Mouse (Mus musculus): ENCODE results near the gene Src. TPM values are rescaled to one million over a fixed set of nuclear protein-coding genes. Genes with fewer than 3 reads are reported as not detected.

The Src gene
- polyA plus RNA-seq, 1 experiment, result 69.8 TPM

DNA sequence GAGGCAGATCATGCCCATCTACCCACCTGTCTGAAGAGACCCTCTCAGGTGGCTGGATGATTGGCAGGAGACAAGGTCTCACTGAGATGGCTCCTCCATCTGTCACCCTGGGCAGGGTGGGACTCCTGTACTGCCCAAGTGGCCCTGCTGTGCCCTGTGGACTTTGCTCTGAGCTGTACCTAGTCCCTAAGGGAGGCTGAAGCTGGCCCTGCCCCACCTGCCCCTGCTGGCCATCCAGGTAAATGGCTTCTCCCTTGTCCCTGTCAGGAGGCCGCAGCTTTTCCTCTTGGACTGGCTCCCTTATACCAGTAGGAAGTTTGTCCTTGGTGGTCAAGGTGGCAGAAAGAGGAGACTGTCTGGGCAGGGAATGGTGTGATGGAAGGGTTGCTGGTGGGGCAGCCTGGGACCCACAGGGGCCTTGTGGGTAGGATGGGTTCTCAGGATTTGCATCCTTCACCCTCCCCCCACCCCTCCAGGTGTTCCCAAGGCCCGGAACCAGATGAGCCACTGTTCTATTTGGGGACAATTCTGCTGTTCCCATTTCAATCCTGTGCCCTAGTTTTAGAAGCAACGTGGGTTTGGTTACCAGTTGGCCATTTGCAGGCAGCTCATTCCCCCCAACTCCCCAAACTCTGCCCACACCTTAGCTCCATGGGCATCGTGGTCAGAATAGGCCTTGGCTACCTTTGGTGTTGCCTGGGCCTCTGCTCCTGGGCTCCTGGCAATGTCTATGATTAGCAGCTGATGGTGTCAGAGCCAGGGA is 12.6 kb downstream of the Src start:
- WGBS, result 52% methylated on average over 4 of the region's 4 CpGs
- DNase-seq (ENCODE audit: low read depth, low spot score), result peak; percentile 60

DNA sequence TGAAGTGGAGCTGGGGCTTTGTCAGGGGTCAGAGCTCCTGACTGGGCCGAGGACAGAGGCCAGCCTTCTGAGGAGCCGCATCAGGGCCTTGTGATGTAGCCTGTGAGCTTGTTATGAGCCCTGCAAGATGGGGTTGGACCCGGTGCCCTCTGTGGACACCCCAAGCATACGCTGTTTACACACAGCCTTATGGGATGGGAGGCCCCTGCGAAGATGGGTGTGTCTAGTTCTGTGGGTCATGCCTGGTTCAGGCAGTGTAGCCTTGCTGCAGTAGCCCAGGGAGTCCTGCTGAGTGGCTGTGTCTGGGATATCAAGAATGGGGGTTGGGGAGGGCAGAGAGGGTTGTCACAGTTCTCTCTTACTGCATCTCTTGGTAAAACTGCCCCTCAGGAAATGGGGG is 13.7 kb downstream of the Src start:
- WGBS, result 39% methylated on average over 5 of the region's 5 CpGs
- DNase-seq (ENCODE audit: low read depth, low spot score), result no peak

DNA sequence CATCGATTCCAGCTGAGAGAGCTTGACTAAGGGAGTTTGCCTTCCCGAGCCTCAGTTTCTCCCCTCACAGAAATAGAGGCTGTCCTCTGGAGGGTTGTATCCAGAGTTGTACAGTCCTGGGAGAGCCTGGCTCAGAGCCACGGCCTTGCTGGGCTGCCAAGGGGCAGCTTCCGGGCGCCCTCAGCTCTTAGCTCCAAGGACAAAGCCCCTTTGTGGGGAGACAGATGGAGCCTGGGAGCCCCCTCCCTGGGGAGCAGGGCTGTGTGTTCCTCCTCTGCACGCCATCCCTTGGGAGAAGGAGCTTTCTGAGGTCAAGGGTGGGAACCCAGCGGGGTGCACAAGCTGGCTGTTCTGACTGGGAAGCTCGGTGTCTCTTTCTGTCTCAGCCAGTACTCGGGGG is 14.2 kb downstream of the Src start:
- DNase-seq (ENCODE audit: low read depth, low spot score), result no peak
- WGBS, result 74% methylated on average over 9 of the region's 9 CpGs

DNA sequence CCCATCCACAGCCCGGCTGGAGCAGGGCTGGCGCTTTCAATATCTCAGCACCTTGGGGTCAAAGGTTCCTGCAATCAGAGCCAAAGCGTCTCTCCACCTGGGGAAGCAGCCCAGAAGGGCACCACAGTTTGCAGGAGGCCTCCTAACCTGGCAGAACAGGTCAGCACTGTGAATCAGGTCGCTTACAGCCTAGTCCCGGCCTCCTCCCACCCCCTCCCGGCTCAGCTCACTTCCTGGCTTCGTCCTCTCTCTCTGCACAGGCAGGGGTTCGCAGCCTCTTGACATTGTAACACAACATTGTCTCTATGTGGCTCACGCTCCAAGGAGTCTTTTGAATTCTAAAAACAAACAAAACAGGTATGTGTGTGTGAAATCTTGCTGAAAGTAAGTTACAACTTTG is 15.8 kb downstream of the Src start:
- WGBS, result 16% methylated on average over 9 of the region's 9 CpGs
- no peak for DNase-seq (ENCODE audit: low read depth, low spot score)

DNA sequence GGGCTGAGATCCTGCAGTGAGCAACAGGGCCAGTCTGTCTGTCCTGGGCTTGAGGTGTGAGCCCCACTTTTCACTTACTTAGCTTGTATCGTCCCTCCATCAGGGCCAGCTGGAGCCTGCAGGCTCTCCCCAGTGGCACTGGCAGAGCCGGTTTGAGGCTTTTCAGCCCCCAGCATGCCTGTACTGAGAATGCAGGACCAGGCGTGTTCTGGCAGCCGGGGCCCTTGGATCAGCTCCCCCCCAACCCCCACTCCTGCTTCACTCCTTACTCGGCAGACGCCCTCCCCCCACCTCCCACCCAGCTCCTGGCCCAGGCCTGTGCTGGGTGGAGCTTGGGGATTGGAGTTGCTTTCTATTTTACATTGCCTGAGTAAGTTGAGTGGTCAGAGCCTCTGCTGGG is 16.3 kb downstream of the Src start:
- WGBS, result 37% methylated on average over 6 of the region's 6 CpGs
- DNase-seq (ENCODE audit: low read depth, low spot score), result no peak

DNA sequence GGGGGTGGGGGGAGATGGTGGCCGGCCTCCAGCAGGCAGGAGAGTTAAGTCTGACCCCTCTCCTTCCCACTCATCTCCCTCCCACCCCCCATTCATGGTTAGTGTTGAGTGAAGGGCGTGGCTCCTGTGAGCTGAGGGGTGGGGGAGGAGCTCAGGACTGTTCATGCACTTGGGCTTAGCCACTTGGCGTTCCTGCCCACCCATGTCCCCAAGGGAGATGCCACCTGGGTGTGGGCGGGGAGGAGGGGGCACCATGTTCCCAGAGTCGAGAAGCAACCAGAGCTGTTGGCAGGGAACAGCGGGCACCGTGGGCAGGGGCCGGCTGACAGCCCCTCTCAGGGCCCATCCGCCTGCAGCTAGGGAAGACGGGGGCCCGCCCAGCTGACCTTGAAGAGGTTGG is 18.3 kb downstream of the Src start:
- DNase-seq (ENCODE audit: low read depth, low spot score), result no peak
- WGBS, result 85% methylated on average over 11 of the region's 11 CpGs

DNA sequence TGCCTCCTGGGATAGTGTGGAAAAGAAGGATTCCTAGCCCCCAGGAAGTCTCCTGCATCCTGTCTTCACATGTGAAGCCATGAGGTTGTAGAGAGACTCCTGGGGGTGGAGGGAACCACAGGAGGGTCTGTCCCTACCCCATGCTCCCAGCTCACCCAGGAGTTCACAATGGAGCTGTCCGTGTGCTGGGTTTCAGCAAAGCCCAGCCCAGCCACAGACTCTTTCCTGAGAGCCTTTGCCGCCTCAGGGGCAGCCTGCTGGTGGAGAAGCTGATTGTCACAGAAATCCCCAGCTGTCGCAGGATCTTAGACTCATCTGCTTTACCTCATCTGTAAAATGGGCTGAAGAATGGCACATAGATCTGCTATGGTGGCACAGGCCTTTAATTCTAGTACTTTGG is 18.9 kb downstream of the Src start:
- 95% methylated on average over 3 of the region's 3 CpGs for WGBS
- no peak for DNase-seq (ENCODE audit: low read depth, low spot score)

DNA sequence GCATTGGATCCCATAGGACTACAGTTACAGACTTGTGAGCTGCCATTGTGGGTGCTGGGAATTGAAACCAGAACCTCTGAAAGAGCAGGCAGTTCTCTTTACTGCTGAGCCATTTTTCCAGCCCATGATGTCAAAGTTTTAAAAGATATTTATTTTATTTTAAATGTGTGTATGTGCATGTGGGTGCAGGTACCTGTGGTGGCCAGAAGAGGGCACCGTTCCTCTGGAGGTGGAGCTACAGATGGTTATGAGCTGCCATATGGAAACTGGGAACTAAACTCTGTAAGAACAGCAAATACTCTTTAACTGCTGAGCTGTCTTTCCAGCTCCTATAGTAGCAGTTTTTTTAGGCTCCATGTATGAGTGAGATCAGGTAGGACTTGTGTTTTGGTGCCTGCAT is 23.1 kb downstream of the Src start:
- no peak for DNase-seq (ENCODE audit: low read depth, low spot score)
- WGBS, result 100% methylated on average over 1 of the region's 1 CpGs

DNA sequence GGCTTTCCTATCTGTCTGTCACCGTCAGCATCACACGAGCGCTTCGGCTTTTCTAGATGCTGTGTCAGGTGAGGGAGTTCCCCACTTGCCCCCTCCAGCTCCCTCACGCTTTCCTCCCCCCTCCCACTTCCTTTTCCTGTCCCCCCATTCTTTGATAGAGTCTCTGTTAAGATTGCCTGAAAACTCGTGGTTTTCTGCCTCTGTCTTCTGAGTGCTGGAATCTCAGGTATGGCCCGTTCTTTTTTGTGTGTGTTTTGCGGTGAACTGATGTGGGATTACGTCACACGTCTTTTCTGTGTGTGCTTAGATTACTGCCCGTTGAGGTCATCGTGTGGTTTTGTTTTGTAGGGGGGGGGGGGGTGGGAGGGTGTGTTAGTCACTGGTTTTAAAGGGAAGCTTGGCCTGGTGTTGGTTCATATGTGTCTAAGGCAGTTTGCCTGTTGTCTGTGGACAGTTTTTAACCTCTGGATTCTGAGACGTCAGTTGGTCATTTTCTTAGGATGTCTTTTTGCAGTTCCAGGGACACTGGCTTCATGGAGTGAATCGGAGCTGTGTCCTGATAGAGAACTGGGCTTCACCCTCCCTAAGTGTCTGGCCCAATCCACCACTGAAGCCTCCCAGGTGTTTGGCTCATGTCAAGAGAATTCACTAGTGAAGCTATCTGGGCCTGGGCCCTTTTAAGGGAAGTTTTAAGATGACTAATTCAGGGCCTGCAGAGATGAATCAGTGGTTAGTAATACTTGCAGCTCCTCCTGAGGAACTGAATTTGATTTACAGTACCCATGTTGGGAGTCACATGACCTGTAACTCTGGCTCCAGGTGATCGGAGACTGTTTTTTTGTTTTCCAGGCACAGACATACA is 29.3 kb downstream of the Src start:
- DNase-seq (ENCODE audit: low read depth, low spot score), result no peak
- WGBS, result 55% methylated on average over 15 of the region's 15 CpGs

DNA sequence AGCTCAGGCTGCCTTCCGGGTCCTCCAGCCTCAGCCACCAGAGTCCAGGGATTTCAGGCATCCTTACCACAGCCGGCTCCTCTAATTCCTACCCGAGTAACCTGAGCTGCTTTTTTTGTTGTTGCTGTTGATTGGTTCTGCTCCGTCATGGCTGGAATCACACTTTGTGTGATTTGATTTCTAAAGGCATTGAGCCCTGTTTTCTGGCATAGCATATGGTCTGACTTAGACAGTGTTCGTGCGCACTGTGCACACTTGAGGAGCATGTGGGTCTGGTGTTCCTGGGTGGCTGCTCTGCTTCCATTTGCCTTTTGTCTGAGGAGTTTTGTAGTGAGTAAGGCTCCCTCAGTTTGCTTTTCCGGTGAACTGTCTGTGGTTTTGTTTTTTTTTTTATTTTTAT is 30.1 kb downstream of the Src start:
- DNase-seq (ENCODE audit: low read depth, low spot score), result no peak
- 93% methylated on average over 7 of the region's 7 CpGs for WGBS

DNA sequence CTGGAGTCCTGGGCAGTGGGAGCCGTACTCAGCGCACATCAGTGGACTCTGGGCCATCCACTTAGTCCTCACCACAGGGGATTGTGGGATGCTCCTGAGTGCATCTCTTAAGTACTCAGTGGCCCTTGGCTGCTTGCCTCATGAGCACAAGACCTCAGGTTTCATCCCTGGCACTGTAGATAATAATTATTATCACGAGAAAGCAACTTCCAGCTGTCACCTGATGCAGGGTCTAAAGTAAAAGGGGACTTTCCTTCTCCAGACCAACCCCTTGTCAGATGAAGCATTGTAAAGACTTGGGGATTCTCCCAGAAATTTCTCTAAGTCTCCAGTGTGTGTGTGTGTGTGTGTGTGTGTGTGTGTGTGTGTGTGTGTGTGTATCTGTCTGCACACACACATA is 32.7 kb downstream of the Src start:
- 92% methylated on average over 3 of the region's 3 CpGs for WGBS
- no peak for DNase-seq (ENCODE audit: low read depth, low spot score)

DNA sequence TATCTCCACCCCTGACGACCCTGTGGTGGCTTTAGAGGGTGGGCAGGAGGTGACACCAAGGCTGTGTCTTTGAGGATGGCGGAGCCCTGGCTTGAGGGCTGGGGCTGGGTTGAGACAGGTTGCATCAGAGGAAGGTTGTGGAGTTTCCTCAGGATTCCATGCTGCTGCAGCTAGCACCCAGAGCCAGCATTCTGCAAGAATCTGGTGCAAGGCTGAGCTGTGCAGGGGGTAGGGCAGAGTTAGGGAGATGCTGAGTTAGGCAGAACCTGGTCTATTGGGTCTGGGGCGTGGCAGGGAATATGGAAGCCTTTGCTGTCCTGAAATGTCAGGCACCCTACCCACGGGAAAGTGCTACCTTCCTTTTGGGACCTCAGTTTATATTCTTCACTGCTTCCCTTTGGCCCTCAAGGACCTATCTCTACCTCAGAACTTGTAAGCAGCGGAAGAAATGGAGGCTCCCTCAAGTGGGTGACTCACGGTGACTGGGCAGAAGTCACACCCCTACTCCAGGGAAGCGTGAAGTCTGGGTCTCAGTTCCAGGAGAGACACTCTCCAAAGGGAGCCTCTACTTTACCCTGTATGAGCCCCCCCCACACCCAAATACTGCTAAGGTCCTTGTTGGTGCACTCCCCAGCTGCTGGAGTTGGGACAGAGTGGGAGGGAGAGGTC is 33.3 kb downstream of the Src start:
- 77% methylated on average over 7 of the region's 7 CpGs for WGBS
- no peak for DNase-seq (ENCODE audit: low read depth, low spot score)

DNA sequence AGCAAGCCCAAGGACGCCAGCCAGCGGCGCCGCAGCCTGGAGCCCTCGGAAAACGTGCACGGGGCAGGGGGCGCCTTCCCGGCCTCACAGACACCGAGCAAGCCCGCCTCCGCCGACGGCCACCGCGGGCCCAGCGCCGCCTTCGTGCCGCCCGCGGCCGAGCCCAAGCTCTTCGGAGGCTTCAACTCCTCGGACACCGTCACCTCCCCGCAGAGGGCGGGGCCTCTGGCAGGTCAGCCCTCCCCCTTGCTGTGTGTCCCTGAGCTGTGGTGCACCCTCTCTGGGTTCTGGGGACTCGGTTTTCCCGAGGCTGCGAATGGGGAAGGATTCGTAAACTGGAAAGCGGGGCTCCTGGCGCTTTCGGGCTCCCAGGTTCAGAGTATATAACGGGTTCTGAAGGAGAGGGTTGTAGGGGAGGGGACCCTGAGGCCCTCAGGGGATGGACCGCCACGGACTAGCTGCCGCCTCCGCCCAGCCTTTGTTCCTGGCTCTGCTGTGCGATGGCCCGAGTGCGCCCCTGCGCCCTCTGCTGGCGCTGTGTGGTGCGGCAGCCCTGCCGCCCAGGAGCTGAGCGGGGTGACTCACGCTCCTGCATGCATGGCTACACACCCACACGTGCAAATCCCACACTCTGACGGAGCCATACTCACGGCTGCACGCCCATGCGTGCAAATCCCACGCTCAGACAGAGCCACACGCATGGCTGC is 39.0 kb downstream of the Src start:
- DNase-seq (ENCODE audit: low read depth, low spot score), result peak; percentile 64
- 9% methylated on average over 56 of the region's 56 CpGs for WGBS

DNA sequence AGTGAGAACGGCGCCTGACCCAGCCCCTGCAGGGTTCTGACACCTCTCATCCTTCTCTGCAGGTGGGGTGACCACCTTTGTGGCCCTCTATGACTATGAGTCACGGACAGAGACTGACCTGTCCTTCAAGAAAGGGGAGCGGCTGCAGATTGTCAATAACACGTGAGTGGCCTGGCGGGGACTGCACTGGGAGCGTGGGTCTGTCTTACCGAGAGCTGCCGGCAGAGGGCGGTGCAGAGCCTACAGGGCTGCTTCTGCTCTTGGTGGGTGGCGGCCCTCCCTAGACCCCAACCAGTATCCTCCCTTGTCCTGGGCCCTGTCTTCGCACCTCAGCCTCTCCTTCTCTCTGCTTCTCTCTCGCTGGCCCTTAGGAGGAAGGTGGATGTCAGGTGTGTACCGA is 40.2 kb downstream of the Src start:
- WGBS, result 51% methylated on average over 14 of the region's 14 CpGs
- no peak for DNase-seq (ENCODE audit: low read depth, low spot score)

DNA sequence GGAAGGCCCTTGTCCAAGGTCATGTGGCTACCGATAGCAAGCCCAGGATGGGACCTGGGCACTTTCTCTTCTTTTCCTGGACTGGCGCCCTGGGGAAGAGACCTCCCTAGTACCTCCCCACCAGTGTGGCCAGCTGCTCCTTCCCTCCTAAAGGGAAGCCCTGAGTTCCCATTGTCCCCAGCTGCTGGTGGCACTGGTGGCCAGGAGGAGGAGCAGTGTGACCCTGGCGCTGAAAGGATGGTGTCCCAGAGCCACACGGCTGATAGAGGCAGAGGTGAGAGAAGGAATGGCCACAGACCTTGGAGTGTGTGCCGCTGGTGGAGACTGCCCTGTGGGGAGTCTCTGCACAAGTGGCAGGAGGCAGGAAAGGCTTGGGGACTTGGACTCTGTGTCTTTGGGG is 41.5 kb downstream of the Src start:
- 77% methylated on average over 5 of the region's 5 CpGs for WGBS
- no peak for DNase-seq (ENCODE audit: low read depth, low spot score)

DNA sequence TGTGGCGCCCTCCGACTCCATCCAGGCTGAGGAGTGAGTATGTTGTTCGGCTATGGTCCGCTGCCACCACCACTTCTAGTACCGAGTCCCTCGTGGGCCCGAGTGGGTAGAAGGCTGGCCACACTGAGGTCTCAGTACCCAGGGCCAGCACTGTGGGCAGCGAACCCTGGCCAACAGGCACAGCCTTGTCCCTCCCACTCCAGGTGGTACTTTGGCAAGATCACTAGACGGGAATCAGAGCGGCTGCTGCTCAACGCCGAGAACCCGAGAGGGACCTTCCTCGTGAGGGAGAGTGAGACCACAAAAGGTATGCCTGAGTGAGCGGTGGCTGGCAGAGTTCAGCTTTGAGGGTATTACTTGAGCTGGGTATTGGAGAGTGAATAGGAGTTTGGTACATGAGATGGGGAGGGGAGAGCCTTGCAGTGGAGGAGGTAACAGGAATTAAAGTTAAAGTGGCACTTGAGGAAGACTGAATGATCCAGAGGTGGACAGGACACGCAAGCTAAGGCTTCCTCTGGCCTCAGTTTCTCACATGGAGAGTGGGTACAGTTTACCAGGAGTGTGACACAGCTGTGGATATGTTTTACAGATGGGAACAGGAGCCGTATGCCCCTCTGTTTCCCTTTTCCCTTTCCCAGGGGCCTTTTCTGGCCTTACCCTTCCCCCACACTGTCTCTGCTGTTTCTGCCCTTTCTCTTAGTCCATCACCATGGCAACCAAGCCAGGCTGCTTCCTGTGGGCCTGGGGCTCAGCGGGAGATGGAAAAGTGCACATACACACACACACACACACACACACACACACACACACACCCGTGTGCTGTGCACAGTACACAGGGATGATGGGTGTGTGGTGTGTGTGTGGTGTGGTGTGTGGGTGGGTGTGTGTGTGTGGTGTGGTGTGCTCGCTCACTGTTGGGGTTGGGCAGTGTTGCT is 44.8 kb downstream of the Src start:
- WGBS, result 78% methylated on average over 20 of the region's 20 CpGs

DNA sequence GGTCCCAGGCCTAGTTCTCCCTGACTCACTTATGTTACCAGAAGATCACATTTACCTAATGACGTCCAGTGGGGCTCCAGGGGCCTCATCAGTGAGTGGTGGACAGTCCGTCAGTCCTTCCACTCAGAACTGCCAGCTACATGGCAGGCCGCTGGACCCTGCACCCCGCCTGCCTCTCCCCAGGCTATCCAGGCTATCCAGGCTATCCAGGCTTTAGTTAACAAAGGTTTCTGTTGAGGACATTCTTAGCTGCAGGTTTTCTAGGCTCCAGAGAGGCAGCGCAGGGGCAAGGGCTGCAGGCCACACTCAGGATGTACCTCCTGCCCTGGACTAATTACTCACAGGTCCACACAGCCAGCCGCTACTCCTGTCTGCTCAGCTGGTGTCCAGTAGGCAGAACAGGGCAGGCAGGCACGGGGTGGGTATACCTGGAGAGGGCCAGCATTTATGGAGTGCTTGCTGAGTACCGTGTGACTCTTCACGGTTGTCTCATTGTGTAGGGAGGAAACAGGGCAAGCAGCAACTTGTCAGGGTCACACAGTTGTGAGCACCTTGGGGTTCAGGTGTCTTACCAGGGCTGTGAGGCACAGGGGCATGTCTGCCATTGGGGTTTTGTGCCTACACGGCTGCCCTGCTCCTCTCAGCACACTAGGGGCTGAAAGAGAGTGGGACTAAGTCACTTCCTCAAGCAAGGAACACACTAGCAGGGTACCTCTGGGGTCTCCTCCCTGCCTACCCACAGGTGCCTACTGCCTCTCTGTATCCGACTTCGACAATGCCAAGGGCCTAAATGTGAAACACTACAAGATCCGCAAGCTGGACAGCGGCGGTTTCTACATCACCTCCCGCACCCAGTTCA is 45.9 kb downstream of the Src start:
- 70% methylated on average over 16 of the region's 16 CpGs for WGBS
- DNase-seq (ENCODE audit: low read depth, low spot score), result no peak

More for the DNA sequence above, 44.8 kb downstream of the Src start:
- DNase-seq (ENCODE audit: low read depth, low spot score), result no peak

DNA sequence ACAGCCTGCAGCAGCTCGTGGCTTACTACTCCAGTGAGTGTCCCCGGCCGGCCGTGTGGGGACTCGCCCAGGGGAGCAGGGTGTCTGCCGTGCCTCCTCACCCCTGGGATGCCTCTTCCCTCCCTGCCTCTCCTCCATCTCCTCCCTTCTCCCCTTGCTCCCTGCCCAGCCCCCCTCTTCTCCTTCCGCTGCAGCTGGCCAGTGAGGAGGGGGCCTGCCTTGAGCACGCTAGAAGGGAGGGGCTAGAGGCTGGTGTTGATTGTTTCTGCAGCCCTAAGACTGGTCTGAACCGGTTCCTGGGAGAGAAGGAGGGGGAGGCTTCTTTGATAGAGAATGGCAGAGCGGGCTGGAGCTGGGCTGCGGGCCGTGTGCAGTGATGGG is 46.5 kb downstream of the Src start:
- WGBS, result 66% methylated on average over 12 of the region's 12 CpGs
- DNase-seq (ENCODE audit: low read depth, low spot score), result no peak

Data from large intestine, adult 2 months (tissue).